Mouse (Mus musculus) heart, embryonic 14.5 days (tissue): ENCODE measurements around the gene Xdh. TPM values are rescaled to one million over a fixed set of nuclear protein-coding genes. Genes with fewer than 3 reads are reported as not detected.

Source experiments
- ATAC-seq: fragments of 200-750 bp; cut with Nextera tagmentation; 2 replicates; pipeline ENCODE4 v1.8.0; 2017; ENCODE audit warnings: low read depth, moderate TSS enrichment; ENCODE audit not compliant: insufficient number of reproducible peaks, insufficient read depth, low FRiP score
- H3K27ac ChIP-seq, 2 experiments: fragments of 200-500 bp in 1 of 2; fragments of 300-500 bp in 1 of 2; sonication (generic) in 1 of 2; replicated peaks in 1 of 2; 2 replicates each; pipeline ENCODE4 v1.5.1; 2012 to 2014; ENCODE audit warnings: low read depth in 2 of 2, low read length in 2 of 2, control low read depth in 1 of 2, mild to moderate bottlenecking in 1 of 2, mixed read lengths in 1 of 2; ENCODE audit not compliant: control insufficient read depth in 1 of 2, insufficient read depth in 1 of 2
- H3K27me3 ChIP-seq: fragments of 300-500 bp; sonication (generic); 2 replicates; pipeline ENCODE4 v1.6.1; 2014; ENCODE audit warnings: mild to moderate bottlenecking, low read length, control low read depth; ENCODE audit not compliant: control insufficient read depth, insufficient read depth
- H3K36me3 ChIP-seq: fragments of 300-500 bp; sonication (generic); 2 replicates; pipeline ENCODE4 v1.6.1; 2014; ENCODE audit warnings: mild to moderate bottlenecking, control low read depth, low read length, mixed read lengths; ENCODE audit not compliant: control insufficient read depth, insufficient read depth
- H3K4me1 ChIP-seq, 2 experiments: fragments of 200-500 bp in 1 of 2; fragments of 300-500 bp in 1 of 2; sonication (generic) in 1 of 2; 2 replicates each; pipeline ENCODE4 v1.6.1; 2012 to 2014; ENCODE audit warnings: low read length in 2 of 2, control low read depth in 1 of 2, mixed read lengths in 1 of 2; ENCODE audit not compliant: control insufficient read depth in 2 of 2, insufficient read depth in 2 of 2
- H3K4me2 ChIP-seq: fragments of 300-500 bp; sonication (generic); 2 replicates; pipeline ENCODE4 v1.6.1; 2014; ENCODE audit warnings: mild to moderate bottlenecking, low read length
- H3K4me3 ChIP-seq, 2 experiments: fragments of 200-500 bp in 1 of 2; fragments of 300-500 bp in 1 of 2; sonication (generic) in 1 of 2; 2 replicates each; pipeline ENCODE4 v1.5.1; 2012 to 2014; ENCODE audit warnings: low read length in 2 of 2, mild to moderate bottlenecking in 2 of 2, control low read depth in 1 of 2, low read depth in 1 of 2, moderate library complexity in 1 of 2; ENCODE audit not compliant: control insufficient read depth in 1 of 2, insufficient read depth in 1 of 2
- H3K9ac ChIP-seq: fragments of 300-500 bp; sonication (generic); 2 replicates; pipeline ENCODE4 v1.6.1; 2014; ENCODE audit warnings: mild to moderate bottlenecking, low read length
- H3K9me3 ChIP-seq: fragments of 300-500 bp; sonication (generic); 2 replicates; pipeline ENCODE4 v1.6.1; 2016; ENCODE audit warnings: low read length, control low read depth; ENCODE audit not compliant: control insufficient read depth
- WGBS: fragments of 180-500 bp; shearing (Covaris S2); extraction: QIAGEN DNeasy Blood & Tissue Kit; methylation state at CpG from one replicate; pipeline ENCODE4 v1.1.7; 2014; 5-methylcytosine and 5-hydroxymethylcytosine counted together
- polyA plus RNA-seq: library from polyadenylated mRNA; unstranded; fragments of >200 nt; fragmentation: Nextera tagmentation; extraction: Ambion mirVana; gene quantifications from 2 replicates; pipeline ENCODE4 v1.2.1, GENCODE M21; 2014

Xdh gene
- polyA plus RNA-seq, 1 experiment from 2014 or later = 0.96 TPM

DNA sequence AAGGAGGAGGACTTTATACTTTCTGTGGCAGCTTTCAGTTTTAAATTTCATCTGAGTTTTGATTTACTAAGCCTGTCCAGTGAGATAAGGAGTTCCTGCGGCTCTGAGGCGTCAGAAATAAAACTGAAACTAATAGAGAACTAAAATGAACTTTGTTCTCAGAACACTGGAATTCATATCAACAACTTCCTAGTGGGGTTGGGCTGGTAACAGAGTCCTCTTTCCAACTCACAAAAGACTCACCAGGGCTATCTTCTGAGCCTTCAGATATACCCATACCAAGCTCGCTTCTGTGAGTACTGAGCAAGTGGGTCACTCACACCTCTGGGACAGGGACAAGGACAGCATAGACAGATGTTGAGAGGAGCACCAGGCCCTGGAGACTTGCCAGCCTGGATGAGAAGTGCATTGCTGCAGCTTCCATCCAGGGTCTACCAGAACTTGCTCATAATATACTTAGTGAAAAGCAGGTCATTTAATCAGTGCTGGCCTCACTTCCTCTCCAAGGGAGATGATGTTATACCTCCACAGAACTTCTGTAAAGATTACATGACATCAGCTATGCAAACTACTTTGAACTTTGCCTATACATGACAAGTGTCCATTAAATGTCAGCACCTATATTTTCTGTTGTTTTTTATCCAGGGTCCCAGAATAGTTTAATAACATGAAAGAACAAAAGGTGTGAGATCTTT is 7.6 kb downstream of the Xdh start:
- H3K9me3 ChIP-seq = no peaks in the 10 kb centered on the region
- H3K9ac ChIP-seq = no peak overlapping the region
- no peak for ATAC-seq
- no peak overlapping the region for H3K4me3 ChIP-seq
- H3K27me3 ChIP-seq = no peaks in the 10 kb centered on the region
- 37% methylated on average over 3 of the region's 3 CpGs for WGBS
- H3K4me2 ChIP-seq = no peak overlapping the region
- H3K36me3 ChIP-seq = no peaks in the 10 kb centered on the region
- peaks cover 2 to 3% of the 10 kb centered on the region in 2 experiments; a peak in 2 of 4 replicates for H3K4me1 ChIP-seq
- H3K27ac ChIP-seq = no peak overlapping the region

DNA sequence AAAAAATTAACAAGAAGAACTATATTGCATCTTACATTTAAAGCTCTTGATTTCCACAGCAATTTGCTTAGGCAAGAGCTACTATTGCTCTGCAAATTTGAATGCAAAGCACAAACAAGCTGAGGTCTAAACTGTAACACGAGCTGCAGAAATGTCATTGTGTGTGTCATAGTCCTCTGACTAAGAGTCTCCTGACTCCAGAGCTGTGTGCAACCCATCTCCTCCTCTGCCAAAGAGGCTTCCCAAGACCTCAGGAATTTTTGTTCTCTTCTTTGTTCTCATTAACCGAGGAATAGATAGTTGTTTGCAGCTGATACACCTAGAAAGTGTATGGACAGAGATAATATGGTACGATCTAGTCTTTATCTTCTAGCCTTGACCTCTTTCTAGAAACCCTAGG is 8.2 kb downstream of the Xdh start:
- peaks cover 2 to 3% of the 10 kb centered on the region in 2 experiments; a peak in 2 of 4 replicates for H3K4me1 ChIP-seq
- no peak overlapping the region for H3K27ac ChIP-seq
- WGBS = 50% methylated on average over 3 of the region's 3 CpGs
- no peaks in the 10 kb centered on the region for H3K36me3 ChIP-seq
- no peak overlapping the region for H3K4me2 ChIP-seq
- no peak overlapping the region for H3K4me3 ChIP-seq
- no peaks in the 10 kb centered on the region for H3K27me3 ChIP-seq
- no peaks in the 10 kb centered on the region for H3K9me3 ChIP-seq
- no peak for ATAC-seq
- no peak overlapping the region for H3K9ac ChIP-seq

DNA sequence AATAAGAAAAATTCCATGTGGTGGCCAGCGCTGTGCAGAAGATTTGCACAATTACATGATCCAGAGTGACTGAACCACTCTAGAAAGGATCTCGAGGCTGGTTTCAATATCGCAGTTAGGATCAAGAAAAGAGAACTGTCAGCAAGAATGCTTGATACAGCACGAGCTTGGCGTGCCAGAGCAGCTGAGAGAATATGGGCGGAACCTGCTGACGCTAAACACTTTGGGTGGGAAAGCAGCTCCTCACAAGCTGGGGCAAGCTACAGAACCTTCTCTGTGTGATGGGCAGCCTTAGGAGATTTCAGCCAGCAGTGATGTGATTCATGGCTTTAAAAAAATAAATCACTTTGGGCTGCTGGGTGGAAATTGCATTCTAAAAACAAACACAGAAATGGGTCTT is 12.9 kb downstream of the Xdh start:
- Histone ChIP-seq H3K4me1 (no peaks in the 10 kb centered on the region), H3K27ac (no peak overlapping the region), H3K4me3 (no peak overlapping the region), H3K9ac (no peak overlapping the region), H3K4me2 (no peak overlapping the region), H3K27me3 (no peaks in the 10 kb centered on the region), H3K9me3 (no peaks in the 10 kb centered on the region), H3K36me3 (no peaks in the 10 kb centered on the region)
- WGBS = 68% methylated on average over 7 of the region's 7 CpGs
- ATAC-seq = no peak

DNA sequence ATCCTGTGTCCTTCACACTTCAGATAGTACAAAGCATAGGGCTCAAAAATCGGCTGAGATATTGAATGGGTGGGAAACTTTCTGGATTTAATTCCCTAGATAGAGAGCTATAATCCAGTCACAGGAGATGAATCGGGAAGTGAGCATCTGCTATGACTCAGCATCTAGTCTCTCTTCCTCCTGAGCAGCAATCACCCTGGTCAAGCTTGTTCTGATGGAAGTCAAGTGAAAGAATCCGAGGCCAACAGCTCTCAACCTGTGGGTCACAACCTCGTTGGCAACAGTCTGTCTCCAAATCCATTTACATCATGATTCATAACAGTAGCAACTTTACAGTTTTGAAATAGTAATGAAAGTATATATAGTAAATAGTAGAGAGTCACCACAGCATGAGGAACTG is 14.8 kb downstream of the Xdh start:
- Histone ChIP-seq H3K27ac (no peak overlapping the region), H3K27me3 (no peaks in the 10 kb centered on the region), H3K4me2 (no peak overlapping the region), H3K4me3 (no peak overlapping the region), H3K9me3 (no peaks in the 10 kb centered on the region), H3K9ac (no peak overlapping the region), H3K4me1 (no peaks in the 10 kb centered on the region), H3K36me3 (no peaks in the 10 kb centered on the region)
- WGBS = 73% methylated on average over 4 of the region's 4 CpGs
- no peak for ATAC-seq

DNA sequence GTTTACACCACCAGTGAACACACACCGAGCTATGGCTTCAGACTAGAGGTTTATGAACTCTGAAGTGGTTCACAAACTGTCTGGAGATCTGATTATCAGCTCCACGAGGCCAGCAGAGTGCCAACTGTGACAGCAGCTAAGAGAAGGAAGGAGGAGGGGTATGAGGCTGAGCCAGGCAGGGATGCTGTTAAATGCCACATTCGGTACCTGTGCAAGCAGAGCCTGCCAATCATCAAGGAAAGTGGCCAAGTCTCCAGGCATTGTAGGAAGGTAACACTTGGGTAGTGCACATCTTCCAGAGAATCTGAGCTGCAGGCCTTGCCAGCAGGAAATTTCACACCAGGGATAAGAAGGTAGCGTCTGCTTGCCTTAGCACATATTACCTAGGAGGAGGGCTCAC is 15.7 kb downstream of the Xdh start:
- Histone ChIP-seq H3K4me3 (no peak overlapping the region), H3K27me3 (no peaks in the 10 kb centered on the region), H3K9me3 (no peaks in the 10 kb centered on the region), H3K4me2 (no peak overlapping the region), H3K36me3 (no peaks in the 10 kb centered on the region), H3K4me1 (no peaks in the 10 kb centered on the region), H3K9ac (no peak overlapping the region), H3K27ac (no peak overlapping the region)
- no peak for ATAC-seq
- WGBS = 74% methylated on average over 4 of the region's 4 CpGs

DNA sequence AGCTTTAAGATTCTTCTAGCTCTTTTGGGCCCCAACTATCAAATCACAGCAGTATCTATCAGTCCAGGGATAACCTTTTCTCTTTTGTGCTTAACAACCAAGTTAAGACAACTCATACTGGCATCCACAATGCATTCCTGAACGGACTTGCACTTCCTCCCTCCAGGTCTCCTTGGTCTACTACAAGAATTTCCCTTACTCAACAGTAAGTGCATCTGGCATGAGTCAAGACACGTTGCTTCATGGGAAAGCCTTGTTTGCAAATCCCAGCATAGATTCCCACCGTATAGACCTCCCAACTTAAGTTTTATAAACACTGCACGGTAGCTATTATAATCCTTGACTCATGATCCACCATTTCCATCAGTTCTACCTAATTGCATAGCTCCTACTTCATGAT is 16.4 kb downstream of the Xdh start:
- Histone ChIP-seq H3K9ac (no peak overlapping the region), H3K9me3 (no peaks in the 10 kb centered on the region), H3K4me3 (no peak overlapping the region), H3K4me2 (no peak overlapping the region), H3K36me3 (no peaks in the 10 kb centered on the region), H3K27ac (no peak overlapping the region), H3K27me3 (no peaks in the 10 kb centered on the region), H3K4me1 (no peaks in the 10 kb centered on the region)
- 69% methylated on average over 4 of the region's 4 CpGs for WGBS
- ATAC-seq = no peak

DNA sequence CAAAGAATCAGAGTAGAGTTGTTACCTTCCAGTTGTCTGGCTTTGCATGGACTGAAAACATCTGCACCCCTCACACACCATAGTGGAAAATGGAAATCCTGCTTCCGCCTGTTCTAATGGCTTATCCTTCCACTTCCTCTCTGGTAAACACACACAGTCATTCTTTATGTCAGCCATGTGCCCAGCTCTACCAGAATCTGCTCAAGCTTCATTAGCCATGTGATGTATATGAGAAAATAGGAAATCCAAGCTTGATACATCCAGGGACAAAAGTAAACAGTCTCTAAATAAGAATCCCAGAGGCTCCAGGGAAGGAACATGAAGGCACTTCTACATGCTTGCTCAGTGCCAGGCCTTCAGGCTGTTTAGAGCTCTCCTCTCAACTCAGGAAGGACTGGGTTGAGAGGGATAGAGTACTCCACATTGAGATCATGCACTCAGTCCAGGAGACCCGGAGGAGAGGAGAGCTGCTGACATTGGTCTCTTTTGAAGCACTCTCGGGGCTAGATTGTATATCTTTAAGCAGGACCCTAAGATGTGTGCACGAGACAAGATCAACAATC is 17.4 kb downstream of the Xdh start:
- ATAC-seq = no peak
- no peaks in the 10 kb centered on the region for H3K9me3 ChIP-seq

DNA sequence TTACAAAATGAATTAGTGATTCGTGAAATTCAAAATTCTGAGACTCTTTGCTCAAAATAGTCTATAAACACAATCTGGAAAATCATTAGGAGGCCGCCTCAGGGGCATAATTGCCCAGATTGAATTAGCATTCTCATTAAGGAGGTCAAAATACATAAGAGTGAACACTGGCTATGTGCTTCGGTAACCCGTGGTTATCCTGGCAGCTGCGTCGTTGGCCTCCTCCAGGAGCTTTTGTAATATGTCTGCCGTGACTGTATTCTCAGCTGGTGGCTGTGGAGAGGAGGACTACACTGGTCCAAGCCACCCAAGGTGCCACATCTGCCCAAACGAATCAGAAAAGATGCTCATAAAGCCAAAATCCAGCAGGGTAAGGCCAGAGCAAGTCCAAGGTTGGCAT is 30.5 kb downstream of the Xdh start:
- Histone ChIP-seq H3K27ac (no peak overlapping the region), H3K9ac (no peak overlapping the region), H3K4me1 (no peaks in the 10 kb centered on the region), H3K9me3 (no peaks in the 10 kb centered on the region), H3K36me3 (no peaks in the 10 kb centered on the region), H3K4me3 (no peak overlapping the region), H3K27me3 (no peaks in the 10 kb centered on the region), H3K4me2 (no peak overlapping the region)
- ATAC-seq = no peak
- WGBS = 83% methylated on average over 8 of the region's 8 CpGs

More for the DNA sequence above, 17.4 kb downstream of the Xdh start:
- 27% methylated on average over 4 of the region's 4 CpGs for WGBS
- Histone ChIP-seq H3K27ac (no peak overlapping the region), H3K27me3 (no peaks in the 10 kb centered on the region), H3K4me3 (no peak overlapping the region), H3K4me1 (no peaks in the 10 kb centered on the region), H3K36me3 (no peaks in the 10 kb centered on the region), H3K4me2 (no peak overlapping the region), H3K9ac (no peak overlapping the region)
